Mouse (Mus musculus) mesoderm, embryonic 11.5 days (tissue): ENCODE measurements around the gene Mast3.

Experiments used
- DNase-seq: peaks from one replicate; pipeline ENCODE4 v3.0.0-alpha.2; 2012; ENCODE audit warnings: low read depth, low spot score

Gene Mast3

DNA sequence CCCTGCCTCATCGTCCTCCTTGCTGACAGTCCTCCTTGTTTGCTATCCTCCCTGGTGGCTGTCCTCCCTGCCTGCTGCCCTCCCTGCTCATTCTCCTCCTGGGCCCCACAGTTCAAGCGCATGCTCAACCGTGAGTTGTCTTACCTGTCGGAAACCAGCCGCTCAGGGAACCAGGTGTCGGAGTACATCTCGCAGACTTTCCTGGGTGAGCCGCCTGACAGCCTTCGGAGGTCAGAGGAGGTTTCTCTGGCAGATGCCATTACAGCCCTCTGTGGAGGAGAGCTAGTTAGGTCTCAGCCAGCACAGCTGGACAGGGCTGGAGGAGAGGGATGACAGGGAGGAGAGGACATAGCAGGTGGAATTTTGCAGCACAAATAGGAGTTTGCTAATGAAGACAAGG, 58.2 kb downstream of the Mast3 start:
- DNase-seq = no peak

DNA sequence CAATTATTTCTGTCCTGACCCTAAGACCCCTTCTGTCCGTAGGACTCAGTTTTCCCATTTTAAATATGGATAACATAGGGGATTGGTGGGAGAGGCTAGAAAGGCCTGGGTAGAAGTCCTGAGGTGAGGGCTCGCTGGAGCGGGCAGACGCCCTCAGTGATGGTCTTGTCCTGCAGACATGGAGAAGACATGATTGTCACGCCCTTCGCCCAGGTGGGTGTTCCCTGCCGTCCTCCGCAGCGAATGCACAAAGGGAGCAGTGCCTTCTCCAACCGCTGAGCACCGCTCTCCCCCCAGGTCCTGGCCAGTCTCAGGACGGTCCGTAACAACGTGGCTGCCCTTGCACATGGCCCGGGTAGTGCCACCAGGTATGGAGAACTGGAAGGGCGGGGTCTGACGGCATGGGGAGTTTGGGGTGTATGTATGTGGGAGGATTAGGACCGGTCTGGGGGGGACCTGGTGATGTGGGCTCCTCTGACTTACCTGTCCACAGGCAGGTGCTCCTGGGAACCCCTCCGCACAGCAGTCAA, 59.1 kb downstream of the Mast3 start:
- no peak for DNase-seq

DNA sequence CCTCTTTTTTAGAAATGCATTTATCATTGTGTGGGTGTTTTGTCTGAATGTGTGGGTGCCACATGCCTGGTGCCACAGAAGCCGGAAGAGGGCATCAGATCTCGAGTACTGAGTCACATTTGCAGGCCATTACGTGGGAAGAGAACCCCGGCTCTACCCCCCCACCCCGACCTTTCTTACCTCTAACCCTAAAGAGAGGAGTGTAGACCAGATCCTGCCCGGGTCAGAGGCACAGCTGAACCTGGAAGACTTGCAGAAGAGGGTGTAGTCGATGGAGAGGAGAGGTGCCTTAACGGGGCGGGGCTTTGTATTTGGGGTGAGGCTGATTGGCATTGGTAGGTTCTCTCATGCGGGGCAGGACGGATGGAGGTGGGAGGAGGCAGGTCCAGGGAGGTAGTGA, 60.0 kb downstream of the Mast3 start:
- DNase-seq = no peak

DNA sequence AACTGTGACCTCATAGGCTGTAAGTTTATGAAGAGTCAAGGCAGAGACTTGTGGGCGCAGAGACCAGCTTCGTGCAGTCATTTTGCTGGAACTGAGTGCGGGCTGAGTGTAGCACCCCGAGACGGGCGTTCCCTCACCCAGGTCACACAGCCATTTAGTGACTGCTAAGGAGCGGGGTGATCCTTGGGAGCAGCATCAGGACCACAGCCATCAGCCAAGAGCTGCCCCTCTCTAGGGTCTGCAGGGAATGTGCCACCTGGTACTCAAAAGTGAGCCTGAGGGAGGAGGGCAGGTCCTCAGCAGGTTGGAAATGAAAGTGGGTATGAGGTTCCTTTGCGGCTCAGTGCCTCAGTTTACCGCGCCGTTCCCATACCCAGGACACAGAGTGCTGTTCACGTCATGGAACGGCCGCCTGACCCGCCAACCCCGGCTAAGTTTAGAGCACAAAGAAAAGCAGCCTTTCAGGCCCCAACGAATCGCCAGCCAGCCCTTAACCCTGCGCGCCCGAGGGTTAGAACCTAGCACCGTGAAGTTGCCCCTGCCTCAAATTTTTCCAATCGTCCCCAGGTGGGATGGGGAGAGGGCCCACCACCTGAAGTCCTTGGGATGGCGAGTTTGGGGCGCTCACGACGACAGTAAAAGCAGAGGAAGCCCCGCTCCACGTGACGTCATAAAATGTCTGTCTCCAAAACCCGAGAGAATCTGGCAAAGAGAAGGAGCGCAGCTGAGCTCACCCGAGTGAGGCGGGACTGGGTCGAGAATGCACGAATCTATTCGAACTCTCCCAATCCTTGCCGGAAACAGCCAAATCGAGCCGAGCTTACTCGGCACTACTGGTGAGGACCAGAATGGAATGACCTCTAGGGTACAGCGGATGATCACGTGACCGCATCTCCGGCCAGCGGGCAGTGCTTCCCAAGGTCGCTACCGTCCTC, 60.9 kb downstream of the Mast3 start:
- DNase-seq = no peak

DNA sequence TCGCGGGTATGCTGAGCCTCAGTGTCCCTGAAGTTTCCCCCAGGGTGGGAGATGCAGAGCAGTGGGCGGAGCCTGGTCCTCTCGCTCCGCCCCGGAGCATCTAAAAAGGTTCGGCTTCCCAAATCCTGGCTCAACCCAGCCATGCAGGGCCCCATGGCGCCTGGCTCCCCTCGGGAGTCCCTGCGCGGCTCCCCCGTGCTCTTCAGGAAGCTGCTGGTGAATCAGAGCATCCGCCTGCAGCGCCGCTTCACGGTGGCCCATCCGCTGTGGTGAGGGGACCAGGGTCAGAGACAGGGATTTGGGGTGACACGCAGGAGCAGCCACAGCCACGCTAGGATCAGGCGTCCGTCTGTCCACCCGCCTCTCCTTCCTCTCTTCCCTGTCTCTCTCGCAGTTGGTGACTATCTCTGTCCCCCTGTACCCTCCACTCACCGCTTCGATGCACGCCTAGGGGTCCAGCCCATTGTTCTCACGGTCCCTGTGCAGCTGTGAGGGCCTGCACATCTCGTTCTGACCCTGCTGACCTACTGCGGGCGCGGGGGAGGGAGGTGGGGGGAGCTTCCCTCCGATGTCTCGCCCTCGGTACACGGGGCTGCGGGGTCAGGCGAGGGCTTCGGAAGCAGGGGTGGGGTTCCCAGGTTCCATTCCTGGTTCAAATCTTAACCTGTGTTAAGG, 61.7 kb downstream of the Mast3 start:
- no peak for DNase-seq

DNA sequence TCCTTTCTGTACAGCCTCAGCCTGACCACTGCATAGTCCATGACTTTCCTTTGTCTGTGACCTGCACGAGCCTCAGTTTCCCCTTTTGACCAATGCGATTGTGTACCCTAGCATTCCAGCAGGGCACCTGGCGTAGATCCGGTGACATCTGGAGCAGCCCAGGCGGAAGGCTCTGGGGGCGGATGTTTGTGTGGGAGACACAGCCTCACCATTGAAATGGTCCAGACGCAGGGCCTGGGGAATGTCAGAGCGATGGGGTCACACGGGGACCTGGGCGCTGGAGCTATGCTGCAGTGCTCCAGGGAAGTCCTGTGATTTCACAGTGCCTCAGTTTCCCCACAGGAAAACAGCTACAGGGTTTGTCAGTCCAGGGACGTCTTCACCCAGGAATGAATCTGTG, 62.7 kb downstream of the Mast3 start:
- DNase-seq = no peak

DNA sequence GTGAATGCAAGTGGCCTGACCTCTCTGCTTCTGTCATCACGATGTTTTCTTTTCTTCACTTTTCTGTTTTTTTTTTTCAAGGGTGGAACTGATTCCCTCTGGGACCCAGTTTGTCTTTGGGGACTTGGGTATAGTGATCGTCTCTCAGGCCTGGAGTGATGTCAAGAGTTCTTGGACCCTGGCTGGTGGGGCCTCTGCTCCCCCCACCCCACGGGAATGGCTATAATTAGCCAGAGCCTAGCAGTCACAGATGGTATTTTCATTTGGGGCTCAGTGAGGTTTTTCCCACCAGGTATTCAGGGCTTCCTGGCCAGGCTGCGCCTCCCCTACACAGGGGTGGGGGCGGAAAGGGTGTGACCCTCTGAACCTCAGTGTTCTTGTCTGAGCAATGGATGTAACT, 63.2 kb downstream of the Mast3 start:
- no peak for DNase-seq

DNA sequence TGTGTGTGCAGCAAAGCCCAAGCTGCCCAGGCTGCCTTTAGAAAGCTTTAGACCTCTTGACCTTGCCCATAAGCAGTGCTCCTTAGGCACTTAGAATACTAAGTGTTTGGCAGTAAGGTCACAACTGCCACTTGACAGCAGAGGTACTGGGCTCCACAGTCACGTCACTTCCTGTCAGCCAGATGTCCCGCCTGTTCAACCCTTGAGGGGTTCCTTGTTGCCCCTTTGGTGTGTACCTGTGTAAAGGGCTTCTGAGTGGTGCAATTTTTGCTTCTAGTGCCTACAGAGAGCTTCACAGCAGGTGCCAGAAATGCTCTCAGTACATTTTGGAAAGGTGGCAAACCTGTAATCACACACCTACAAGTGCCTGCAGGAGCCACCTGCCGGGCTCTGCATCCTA, 66.6 kb downstream of the Mast3 start:
- no peak for DNase-seq

DNA sequence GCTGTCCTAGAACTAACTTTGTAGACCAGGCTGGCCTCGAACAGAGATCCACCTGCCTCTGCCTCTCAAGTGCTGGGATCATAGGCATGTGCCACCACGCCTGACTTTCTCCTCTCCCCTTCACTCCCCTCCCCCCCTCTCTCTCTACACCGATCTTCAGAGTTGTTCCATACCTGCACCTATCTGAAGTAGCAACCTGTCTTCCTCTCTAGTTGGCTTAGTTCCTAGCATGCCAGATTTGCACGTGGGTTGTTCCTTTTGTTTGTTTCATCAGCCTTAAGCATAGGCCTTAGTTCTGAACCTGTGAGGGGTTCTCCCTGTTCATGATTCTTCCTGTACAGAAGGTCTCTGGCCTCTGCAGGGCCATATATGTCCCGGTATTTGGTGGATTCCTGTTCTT, 67.1 kb downstream of the Mast3 start:
- DNase-seq = no peak

DNA sequence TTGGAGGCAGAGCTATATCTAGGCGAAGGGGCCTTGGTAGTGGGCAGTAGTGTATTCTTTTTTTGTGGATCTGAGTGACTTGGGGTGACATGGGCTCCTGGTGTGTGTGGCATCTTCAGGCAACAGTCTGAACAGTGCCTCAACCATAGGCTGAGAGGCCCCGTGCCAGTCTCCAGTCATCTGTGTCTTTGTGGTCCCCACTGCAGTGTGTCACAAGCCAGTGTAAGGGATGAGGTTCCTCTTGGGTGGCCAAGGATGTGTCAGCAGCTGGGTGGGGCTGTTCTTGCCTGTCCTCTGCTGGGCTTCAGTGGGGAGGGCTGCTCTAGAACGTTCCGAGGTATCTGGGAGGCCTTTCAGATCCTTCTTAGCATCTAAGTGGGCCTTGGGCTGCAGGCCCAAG, 73.9 kb downstream of the Mast3 start:
- no peak for DNase-seq

DNA sequence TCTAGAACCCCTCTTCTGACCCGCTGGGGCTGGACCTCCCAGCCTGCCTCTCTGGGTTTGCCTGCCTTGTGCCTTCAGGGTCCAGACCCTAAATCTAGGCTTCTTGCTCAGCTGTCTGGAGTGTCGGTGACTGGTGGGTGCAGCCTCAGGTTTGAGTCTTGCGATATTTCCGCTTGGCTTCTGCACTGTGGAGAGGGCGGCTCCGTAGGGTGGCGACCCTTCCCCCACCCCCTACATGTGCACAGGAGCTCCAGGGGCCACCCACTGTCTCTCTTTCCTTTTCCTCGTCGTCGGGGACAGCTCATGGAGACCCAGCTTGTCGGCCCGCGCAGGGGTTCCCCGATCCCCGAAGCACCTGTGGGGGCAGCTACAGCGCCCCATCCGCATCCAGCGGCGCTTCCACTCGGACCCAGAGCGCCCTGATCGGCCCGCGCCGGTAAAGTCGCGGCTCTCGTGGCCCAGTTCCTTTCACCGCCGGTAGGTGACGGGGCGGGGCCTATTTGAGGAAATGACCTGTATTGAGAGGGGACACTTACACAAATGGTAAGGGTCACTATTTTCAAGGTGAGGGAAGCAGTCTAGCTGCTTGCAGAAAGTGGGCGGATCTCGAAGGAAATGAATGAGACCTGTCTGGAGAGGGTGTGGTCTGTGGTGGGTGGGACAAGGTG, 74.9 kb downstream of the Mast3 start:
- no peak for DNase-seq
